Mouse (Mus musculus) MEL (cell line): Measurements from ENCODE around the gene Rpl6. TPM values are rescaled to one million over a fixed set of nuclear protein-coding genes. Genes with fewer than 3 reads are reported as not detected.
A peak's percentile ranks its signal among the peaks of the same experiment; 100 is the strongest.

ENCODE experiments used
- DNase-seq: peaks from one replicate; pipeline ENCODE4 v3.0.0; 2011; ENCODE audit warnings: low read depth, low spot score
- H3K27ac ChIP-seq: 2 replicates; pipeline ENCODE4 v1.5.1; 2012; ENCODE audit warnings: low read depth, mild to moderate bottlenecking, control low read depth, low read length, moderate library complexity; ENCODE audit not compliant: control insufficient read depth
- H3K27me3 ChIP-seq, 2 experiments: fragments of 150-350 bp in 1 of 2; sonication (generic) in 1 of 2; 2 replicates each; pipeline ENCODE4 v1.6.1; 2012; ENCODE audit warnings: low read length in 2 of 2, mild to moderate bottlenecking in 2 of 2, improper control_type of control experiment in 1 of 2, moderate library complexity in 1 of 2; ENCODE audit not compliant: insufficient read depth in 2 of 2, control insufficient read depth in 1 of 2
- H3K36me3 ChIP-seq, 2 experiments: 2 replicates each; pipeline ENCODE4 v1.6.1; 2012 to 2014; ENCODE audit warnings: low read length in 2 of 2, improper control_type of control experiment in 1 of 2, inconsistent platforms in 1 of 2, mild to moderate bottlenecking in 1 of 2; ENCODE audit not compliant: insufficient read depth in 2 of 2, control insufficient read depth in 1 of 2
- H3K4me1 ChIP-seq, 2 experiments: fragments of 150-350 bp in 1 of 2; sonication (generic) in 1 of 2; 2 replicates each; pipeline ENCODE4 v1.6.1; 2012; ENCODE audit warnings: low read length in 2 of 2, improper control_type of control experiment in 1 of 2, mild to moderate bottlenecking in 1 of 2; ENCODE audit not compliant: insufficient read depth in 2 of 2, control insufficient read depth in 1 of 2
- H3K4me3 ChIP-seq, 2 experiments: fragments of 150-350 bp in 1 of 2; sonication (generic) in 1 of 2; 2 replicates each; pipeline ENCODE4 v1.5.1; 2012; ENCODE audit warnings: low read depth in 2 of 2, low read length in 2 of 2, mild to moderate bottlenecking in 2 of 2, moderate library complexity in 2 of 2, control low read depth in 1 of 2, improper control_type of control experiment in 1 of 2; ENCODE audit not compliant: control insufficient read depth in 1 of 2, insufficient read depth in 1 of 2
- H3K79me2 ChIP-seq: 2 replicates; pipeline ENCODE4 v1.6.1; 2012; ENCODE audit warnings: mild to moderate bottlenecking, low read length, moderate library complexity; ENCODE audit not compliant: control insufficient read depth, poor library complexity, insufficient read depth
- H3K9ac ChIP-seq: 2 replicates; pipeline ENCODE4 v1.6.1; 2012; ENCODE audit warnings: low read depth, mild to moderate bottlenecking, control low read depth, low read length, moderate library complexity; ENCODE audit not compliant: control insufficient read depth, poor library complexity, severe bottlenecking
- H3K9me3 ChIP-seq: fragments of 150-350 bp; sonication (generic); replicated peaks from 2 replicates; pipeline ENCODE4 v1.6.1; 2012; ENCODE audit warnings: mild to moderate bottlenecking, low read length, improper control_type of control experiment, moderate library complexity; ENCODE audit not compliant: insufficient read depth
- BHLHE40 ChIP-seq: IDR thresholded peaks from 2 replicates; pipeline ENCODE4 v1.6.1; 2012; ENCODE audit warnings: low read depth, mild to moderate bottlenecking, inconsistent platforms, low read length, improper control_type of control experiment, borderline replicate concordance
- CHD2 ChIP-seq: IDR thresholded peaks from 2 replicates; pipeline ENCODE4 v1.6.1; 2011; ENCODE audit warnings: low read length, improper control_type of control experiment
- E2F4 ChIP-seq: IDR thresholded peaks from 2 replicates; pipeline ENCODE4 v1.6.1; 2011; ENCODE audit warnings: low read depth, low read length, improper control_type of control experiment, borderline replicate concordance
- ELF1 ChIP-seq: IDR thresholded peaks from 2 replicates; pipeline ENCODE4 v1.6.1; 2014; ENCODE audit warnings: low read depth, mild to moderate bottlenecking, inconsistent platforms, low read length, improper control_type of control experiment, moderate library complexity
- EP300 ChIP-seq, 2 experiments: IDR thresholded peaks; 2 replicates each; pipeline ENCODE4 v1.6.1; 2011; ENCODE audit warnings: improper control_type of control experiment in 2 of 2, low read length in 2 of 2, low read depth in 1 of 2, mild to moderate bottlenecking in 1 of 2
- ETS1 ChIP-seq: IDR thresholded peaks from 2 replicates; pipeline ENCODE4 v1.6.1; 2012; ENCODE audit warnings: low read depth, mild to moderate bottlenecking, inconsistent platforms, low read length, improper control_type of control experiment, moderate library complexity
- GABPA ChIP-seq: IDR thresholded peaks from 2 replicates; pipeline ENCODE4 v1.6.1; 2012; ENCODE audit warnings: low read depth, mild to moderate bottlenecking, inconsistent platforms, low read length, improper control_type of control experiment, moderate library complexity
- GATA1 ChIP-seq: IDR thresholded peaks from 2 replicates; pipeline ENCODE4 v1.6.1; 2011; ENCODE audit warnings: low read depth, low read length, improper control_type of control experiment
- HCFC1 ChIP-seq: IDR thresholded peaks from 2 replicates; pipeline ENCODE4 v1.6.1; 2012; ENCODE audit warnings: low read depth, mild to moderate bottlenecking, inconsistent platforms, low read length, improper control_type of control experiment, moderate library complexity
- KAT2A ChIP-seq: conservative IDR thresholded peaks from 2 replicates; pipeline ENCODE4 v1.6.1; 2012; ENCODE audit warnings: low read depth, low read length, improper control_type of control experiment, inconsistent platforms
- MAFK ChIP-seq: IDR thresholded peaks from 2 replicates; pipeline ENCODE4 v1.6.1; 2011; ENCODE audit warnings: low read depth, mild to moderate bottlenecking, low read length, improper control_type of control experiment, borderline replicate concordance
- MAX ChIP-seq: IDR thresholded peaks from 2 replicates; pipeline ENCODE4 v1.6.1; 2011; ENCODE audit warnings: low read length, improper control_type of control experiment
- MAZ ChIP-seq: IDR thresholded peaks from 2 replicates; pipeline ENCODE4 v1.6.1; 2012; ENCODE audit warnings: low read depth, mild to moderate bottlenecking, inconsistent platforms, low read length, improper control_type of control experiment
- MXI1 ChIP-seq: IDR thresholded peaks from 2 replicates; pipeline ENCODE4 v1.6.1; 2011; ENCODE audit warnings: mild to moderate bottlenecking, low read depth, low read length, improper control_type of control experiment
- NRF1 ChIP-seq: IDR thresholded peaks from 2 replicates; pipeline ENCODE4 v1.6.1; 2014; ENCODE audit warnings: low read depth, mild to moderate bottlenecking, inconsistent platforms, low read length, improper control_type of control experiment, moderate library complexity; ENCODE audit not compliant: poor library complexity, insufficient read depth, severe bottlenecking
- POLR2AphosphoS2 ChIP-seq: IDR thresholded peaks from 2 replicates; pipeline ENCODE4 v1.6.1; 2011; ENCODE audit warnings: low read length, improper control_type of control experiment
- RAD21 ChIP-seq: IDR thresholded peaks from 2 replicates; pipeline ENCODE4 v1.6.1; 2011; ENCODE audit warnings: mild to moderate bottlenecking, low read depth, low read length, improper control_type of control experiment
- RCOR1 ChIP-seq: IDR thresholded peaks from 2 replicates; pipeline ENCODE4 v1.6.1; 2012; ENCODE audit warnings: low read depth, mild to moderate bottlenecking, inconsistent platforms, low read length, improper control_type of control experiment
- SIN3A ChIP-seq: IDR thresholded peaks from 2 replicates; pipeline ENCODE4 v1.6.1; 2012; ENCODE audit warnings: low read length, improper control_type of control experiment, inconsistent platforms
- SMC3 ChIP-seq: IDR thresholded peaks from 2 replicates; pipeline ENCODE4 v1.6.1; 2011; ENCODE audit warnings: low read depth, low read length, improper control_type of control experiment
- UBTF ChIP-seq: IDR thresholded peaks from 2 replicates; pipeline ENCODE4 v1.6.1; 2012; ENCODE audit warnings: low read depth, mild to moderate bottlenecking, inconsistent platforms, low read length, improper control_type of control experiment, moderate library complexity, borderline replicate concordance; ENCODE audit not compliant: insufficient read depth
- USF1 ChIP-seq: IDR thresholded peaks from 2 replicates; pipeline ENCODE4 v1.6.1; 2014; ENCODE audit warnings: low read depth, mild to moderate bottlenecking, inconsistent platforms, low read length, improper control_type of control experiment, moderate library complexity
- ZC3H11A ChIP-seq: IDR thresholded peaks from 2 replicates; pipeline ENCODE4 v1.6.1; 2012; ENCODE audit warnings: low read depth, mild to moderate bottlenecking, inconsistent platforms, low read length, improper control_type of control experiment
- ZNF384 ChIP-seq: IDR thresholded peaks from 2 replicates; pipeline ENCODE4 v1.6.1; 2012; ENCODE audit warnings: low read depth, mild to moderate bottlenecking, inconsistent platforms, low read length, improper control_type of control experiment
- polyA plus RNA-seq, 2 experiments: library from polyadenylated mRNA; stranded (reverse) in 1 of 2; unstranded in 1 of 2; fragments of >175 nt in 1 of 2; fragments of >200 nt in 1 of 2; gene quantifications; 2 replicates each; pipeline versions ENCODE4 v1.2.1 to v1.2.4; 2012; ENCODE audit warnings: low replicate concordance in 2 of 2, low read depth in 1 of 2; ENCODE audit not compliant: insufficient read length in 2 of 2, insufficient read depth in 1 of 2, missing spikeins in 1 of 2
- total RNA-seq: library from RNA; depleted of rRNA; stranded (reverse); fragments of 300-350 nt; gene quantifications from 2 replicates; pipeline ENCODE4 v1.2.3, GENCODE M21; 2012

The Rpl6 gene
- total and polyA plus RNA-seq, 3 experiments: 850 to 2,901 (median 2,779) TPM

DNA sequence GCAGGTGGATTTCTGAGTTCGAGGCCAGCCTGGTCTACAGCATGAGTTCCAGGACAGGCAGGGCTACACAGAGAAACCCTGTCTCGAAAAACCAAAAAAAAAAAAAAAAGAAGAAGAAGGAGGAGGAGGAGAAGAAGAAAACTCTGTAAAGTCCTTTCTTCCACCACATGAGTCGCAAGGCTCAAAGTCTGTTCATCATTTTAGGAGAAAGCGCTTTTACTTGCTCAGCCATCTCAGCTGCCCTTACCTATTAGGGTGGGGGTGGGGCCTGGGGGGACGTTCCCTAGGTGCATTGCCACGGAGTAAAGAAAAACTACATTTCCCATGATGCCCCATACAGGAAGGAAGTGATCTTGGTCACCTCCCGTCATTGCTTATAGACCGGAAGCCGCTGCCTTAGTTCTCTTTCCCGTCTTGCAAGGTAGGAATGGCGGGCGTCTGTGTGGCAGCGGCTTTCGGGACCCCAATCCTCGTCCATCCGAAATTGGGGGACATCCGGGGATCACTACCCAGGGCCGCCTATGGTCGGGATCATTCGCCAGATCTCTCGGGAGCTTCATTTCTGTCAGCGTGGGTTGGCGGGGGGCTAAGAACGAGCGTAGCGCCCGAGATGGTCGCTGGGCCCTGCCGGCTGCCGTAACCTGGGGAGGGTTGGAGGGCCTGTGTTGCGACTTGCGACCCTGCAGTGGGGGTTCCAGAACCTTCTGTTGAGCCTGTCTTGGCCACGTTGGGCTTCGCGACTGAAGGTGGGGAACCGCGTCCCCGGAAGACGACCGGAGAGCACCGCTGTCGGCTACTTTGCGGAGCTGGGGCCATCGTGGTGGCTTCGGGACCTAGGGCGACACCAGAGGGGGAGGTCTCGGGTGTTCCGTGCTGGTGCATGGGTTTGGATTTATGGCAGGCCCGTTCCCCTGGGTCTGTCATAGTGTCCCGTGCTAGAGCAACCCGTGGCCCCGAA, at the start of gene Rpl6 (continued):
- peak; percentile 95 for TF ChIP-seq KAT2A
- 0 out of 2 replicates have a peak, but pooled peaks have one; percentile 11 for TF ChIP-seq GATA1
- 0 out of 2 replicates have a peak, but pooled peaks have one; percentile 4 for TF ChIP-seq SMC3
- TF ChIP-seq NRF1: 0 out of 2 replicates have a peak, but pooled peaks have one; percentile 25
- no peak for TF ChIP-seq MAFK

GRCm38 (mm10) chr5:121156121-121156520, 48.2 kb upstream of the Rpl6 start:
- H3K4me1 ChIP-seq: peaks cover 5 to 7% of the 10 kb centered on the region in 2 experiments; a peak in 2 of 4 replicates
- no peak overlapping the region for H3K4me3 ChIP-seq
- no peaks in the 10 kb centered on the region for H3K9me3 ChIP-seq
- TF ChIP-seq E2F4: no peak
- TF ChIP-seq RCOR1: no peak
- TF ChIP-seq POLR2AphosphoS2: no peak
- TF ChIP-seq MXI1: no peak
- TF ChIP-seq ELF1: no peak
- TF ChIP-seq MAX: no peak
- no peak for TF ChIP-seq BHLHE40
- TF ChIP-seq MAZ: no peak
- TF ChIP-seq ZC3H11A: no peak
- no peak for TF ChIP-seq SMC3
- TF ChIP-seq SIN3A: no peak
- no peak for TF ChIP-seq CHD2
- no peak for TF ChIP-seq ZNF384
- TF ChIP-seq GABPA: no peak
- TF ChIP-seq, all 39 proteins: peak for 0
- no peaks in the 10 kb centered on the region for H3K27me3 ChIP-seq
- no peaks in the 10 kb centered on the region for H3K79me2 ChIP-seq
- H3K36me3 ChIP-seq: peaks cover 5 to 7% of the 10 kb centered on the region in 2 experiments
- no peak overlapping the region for H3K27ac ChIP-seq
- no peak for DNase-seq
- no peak overlapping the region for H3K9ac ChIP-seq

GRCm38 (mm10) chr5:121157017-121157416, 47.3 kb upstream of the Rpl6 start:
- H3K9ac ChIP-seq: no peak overlapping the region
- H3K36me3 ChIP-seq: peaks cover 5 to 7% of the 10 kb centered on the region in 2 experiments
- no peak for DNase-seq
- TF ChIP-seq MAFK: no peak
- no peak for TF ChIP-seq EP300 (IDR thresholded peaks at IDR 0.05; ENCODE audit: low read depth in 1 of 2, low read length in 2 of 2)
- TF ChIP-seq GABPA: no peak
- TF ChIP-seq ETS1: no peak
- no peak for TF ChIP-seq HCFC1
- no peak for TF ChIP-seq USF1
- no peak for TF ChIP-seq KAT2A
- no peak for TF ChIP-seq MXI1
- TF ChIP-seq RAD21: no peak
- no peak for TF ChIP-seq POLR2AphosphoS2
- no peak for TF ChIP-seq UBTF
- H3K4me1 ChIP-seq: peaks cover 4 to 5% of the 10 kb centered on the region in 2 experiments; a peak in 2 of 4 replicates
- H3K79me2 ChIP-seq: no peaks in the 10 kb centered on the region
- H3K27me3 ChIP-seq: no peaks in the 10 kb centered on the region
- H3K9me3 ChIP-seq: no peaks in the 10 kb centered on the region
- H3K4me3 ChIP-seq: no peak overlapping the region
- H3K27ac ChIP-seq: no peak overlapping the region
